Comparison of ENCODE assay signal across 13 mouse cellular contexts in the genomic region with DNA sequence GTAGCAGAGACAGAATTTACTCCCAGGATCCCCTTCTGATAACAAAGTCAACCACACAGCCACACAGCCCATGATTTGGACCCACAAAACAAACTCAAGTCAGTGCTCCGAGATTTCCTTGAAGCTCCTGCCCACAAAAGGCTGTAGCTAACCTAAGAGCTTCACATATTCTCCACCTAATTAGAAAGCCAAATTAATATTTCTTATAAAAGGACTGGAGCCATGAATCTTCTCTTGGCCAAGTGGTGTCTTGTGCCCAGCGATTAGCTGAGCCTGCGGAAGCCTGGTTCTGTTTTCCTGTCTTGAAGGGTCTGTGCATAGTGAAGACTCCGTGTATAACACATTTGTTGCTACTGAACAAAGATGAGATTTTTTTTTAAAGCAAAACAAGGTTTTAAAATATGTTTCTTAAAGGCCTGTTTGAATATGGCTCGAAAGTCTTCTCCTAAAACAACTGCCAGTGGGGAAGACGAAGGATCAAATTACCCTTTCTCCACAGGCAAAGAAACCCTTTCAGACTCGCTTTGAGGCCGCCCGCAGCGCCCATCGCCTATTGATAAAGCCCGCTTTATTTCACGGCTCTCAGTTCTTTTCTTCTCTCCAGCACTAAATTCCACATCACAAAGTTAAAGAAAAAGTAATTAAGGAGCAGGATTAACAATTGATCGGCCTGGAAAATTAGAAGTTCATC. TPM values are rescaled to one million over a fixed set of nuclear protein-coding genes. Genes with fewer than 3 reads are reported as not detected.
DNase-seq lines count a peak whose midpoint lies in the region; ATAC-seq and TF ChIP-seq lines count a peak whose summit lies in the region.
"Had no signal": no experiment of that assay in that cellular context is flagged by ENCODE, and none has a peak within 500 bp of the region (broad histone marks: within the 10 kb centered on the region; RNA-seq: fewer than 3 reads in every experiment).

No protein-coding gene starts in this region.

- no peak for TF ChIP-seq CTCF in lung, adult 2 months (IDR thresholded peaks at IDR 0.05; ENCODE audit: insufficient read depth, low read length)

- no peak for ATAC-seq in heart, embryonic 14.5 days (ENCODE audit: insufficient number of reproducible peaks, insufficient read depth, low FRiP score, low read depth)
- no peak for ATAC-seq in embryonic facial prominence, embryonic 13.5 days (ENCODE audit: insufficient number of reproducible peaks, insufficient read depth, low FRiP score, low TSS enrichment, low read depth)
- ATAC-seq in inflammation-experienced regulatory T-cells, adult 6 months = no peak

- no peaks in the 10 kb centered on the region for H3K9me3 ChIP-seq in heart, embryonic 14.5 days (ENCODE audit: control insufficient read depth, low read length)
- no peaks in the 10 kb centered on the region for H3K9me3 ChIP-seq in embryonic facial prominence, embryonic 13.5 days
- no peaks in the 10 kb centered on the region for H3K9me3 ChIP-seq in limb, embryonic 10.5 days (replicated peaks)
- H3K9me3 ChIP-seq: hindbrain, embryonic 15.5 days had no signal

- no peak overlapping the region for H3K4me3 ChIP-seq in heart, embryonic 14.5 days (ENCODE audit: control insufficient read depth in 1 of 2, insufficient read depth in 1 of 2, low read depth in 1 of 2, low read length in 2 of 2)
- H3K4me3 ChIP-seq in embryonic facial prominence, embryonic 13.5 days = no peak overlapping the region
- 0 out of 2 replicates have a peak overlapping the region, but pooled peaks have one; percentile 10 for H3K4me3 ChIP-seq in limb, embryonic 10.5 days
- no peak overlapping the region for H3K4me3 ChIP-seq in lung, adult 2 months (replicated peaks; ENCODE audit: extremely low read depth, low read depth, low read length)
- H3K4me3 ChIP-seq: hindbrain, embryonic 15.5 days; megakaryocyte, embryonic 14.5 days had no signal

- H3K36me3 ChIP-seq in heart, embryonic 14.5 days (ENCODE audit: control insufficient read depth, insufficient read depth, low read length) = no peaks in the 10 kb centered on the region
- H3K36me3 ChIP-seq in embryonic facial prominence, embryonic 13.5 days = no peaks in the 10 kb centered on the region
- no peaks in the 10 kb centered on the region for H3K36me3 ChIP-seq in limb, embryonic 10.5 days
- H3K36me3 ChIP-seq: hindbrain, embryonic 15.5 days had no signal

- no peak overlapping the region for H3K27ac ChIP-seq in heart, embryonic 14.5 days (replicated peaks in 1 of 2; ENCODE audit: control insufficient read depth in 1 of 2, insufficient read depth in 1 of 2, low read depth in 2 of 2, low read length in 2 of 2)
- no peak overlapping the region for H3K27ac ChIP-seq in embryonic facial prominence, embryonic 13.5 days
- peak overlapping the region; percentile 19; the same call in 1 of the 2 replicates for H3K27ac ChIP-seq in limb, embryonic 10.5 days

- peak overlapping the region; percentile 4; the same call in 1 of the 2 replicates for H3K4me2 ChIP-seq in heart, embryonic 14.5 days (ENCODE audit: low read length)
- H3K4me2 ChIP-seq in embryonic facial prominence, embryonic 13.5 days = peak overlapping the region; percentile 16; the same call in 1 of the 2 replicates
- H3K4me2 ChIP-seq: hindbrain, embryonic 15.5 days had no signal

- H3K9ac ChIP-seq in heart, embryonic 14.5 days (ENCODE audit: low read length) = no peak overlapping the region
- H3K9ac ChIP-seq in embryonic facial prominence, embryonic 13.5 days = no peak overlapping the region
- H3K9ac ChIP-seq: hindbrain, embryonic 15.5 days had no signal

- DNase-seq in heart, adult 11 months = no peak
- peak; percentile 31 for DNase-seq in limb, embryonic 10.5 days (ENCODE audit: low spot score)
- DNase-seq in retina, embryonic 14.5 days (ENCODE audit: low spot score) = peak; percentile 41
- no peak for DNase-seq in thymus, postnatal 0 days (ENCODE audit: low spot score)
- no peak for DNase-seq in lung, adult 2 months
- DNase-seq: gastrocnemius, postnatal 36 days; kidney, postnatal 4 days; liver had no signal

- no peak for TF ChIP-seq POLR2A in lung, adult 2 months (IDR thresholded peaks at IDR 0.05; ENCODE audit: borderline replicate concordance, extremely low read depth, low read depth, low read length)

- peaks cover 3 to 8% of the 10 kb centered on the region in 2 experiments; a peak in 2 of 4 replicates for H3K4me1 ChIP-seq in heart, embryonic 14.5 days (ENCODE audit: control insufficient read depth in 2 of 2, insufficient read depth in 2 of 2, low read length in 2 of 2)
- peaks cover 16% of the 10 kb centered on the region; the same call in 1 of the 2 replicates for H3K4me1 ChIP-seq in embryonic facial prominence, embryonic 13.5 days
- peaks cover 28% of the 10 kb centered on the region for H3K4me1 ChIP-seq in limb, embryonic 10.5 days
- H3K4me1 ChIP-seq in lung, adult 2 months (ENCODE audit: control insufficient read depth, insufficient read depth, low read length) = no peaks in the 10 kb centered on the region

- H3K27me3 ChIP-seq in heart, embryonic 14.5 days (ENCODE audit: control insufficient read depth, insufficient read depth, low read length) = peaks cover 84% of the 10 kb centered on the region
- H3K27me3 ChIP-seq in embryonic facial prominence, embryonic 13.5 days = peaks cover 5% of the 10 kb centered on the region; the same call in 1 of the 2 replicates
- H3K27me3 ChIP-seq in limb, embryonic 10.5 days (ENCODE audit: low read depth, poor library complexity, severe bottlenecking) = 0 out of 2 replicates have a peak, but pooled peaks cover 7% of the 10 kb centered on the region
- H3K27me3 ChIP-seq: hindbrain, embryonic 15.5 days had no signal

- 22% methylated on average over 14 of the region's 14 CpGs for WGBS in heart, embryonic 14.5 days
- WGBS in embryonic facial prominence, embryonic 13.5 days = 15% methylated on average over 14 of the region's 14 CpGs
- WGBS in limb, embryonic 10.5 days = 17% methylated on average over 14 of the region's 14 CpGs
- 59% methylated on average over 14 of the region's 14 CpGs for WGBS in lung, adult 2 months

RNA-seq across cellular contexts. Expression of gene Ric8b, which starts 58.5 kb away (rescaled TPM):
- polyA plus RNA-seq in heart, embryonic 14.5 days (2014; fragmentation: Nextera tagmentation; extraction: Ambion mirVana) = 14.9 and 17.2 TPM in 2 replicates
- polyA plus RNA-seq in embryonic facial prominence, embryonic 13.5 days (2015; fragmentation: Nextera tagmentation; extraction: Ambion mirVana) = 23.0 and 27.4 TPM in 2 replicates
- 25.1 and 28.5 TPM in 2 replicates for polyA plus RNA-seq in limb, embryonic 10.5 days (2016; fragmentation: Nextera tagmentation; extraction: Ambion mirVana)
- 8.6 and 8.9 TPM in 2 replicates for polyA plus RNA-seq in thymus, postnatal 0 days (2015; fragmentation: Nextera tagmentation; extraction: Ambion mirVana)
- 1 to 10 TPM; 5.4 to 9.2 (median 7.6) TPM for polyA plus RNA-seq in inflammation-experienced regulatory T-cells, adult 6 months (2017; shearing (Covaris generic))
- 8.5 and 12.9 TPM in 2 replicates for polyA plus RNA-seq in lung, adult 2 months (2012; rRNA removed)

Comparison
In these comparisons a context has a peak if more than half of its experiments do, and no peak if none do; other contexts are left out.
1. DNase-seq: peak in limb, embryonic 10.5 days (single experiment) and retina, embryonic 14.5 days (single experiment); none in heart, adult 11 months (single experiment), thymus, postnatal 0 days (single experiment) and lung, adult 2 months (single experiment).